Mouse (Mus musculus) limb, embryonic 13.5 days (tissue): Measurements from ENCODE around the gene 4930404N11Rik. TPM values are rescaled to one million over a fixed set of nuclear protein-coding genes. Genes with fewer than 3 reads are reported as not detected.

Experiments
- ATAC-seq: fragments of 200-750 bp; cut with Nextera tagmentation; 2 replicates; pipeline ENCODE4 v1.8.0; 2017; ENCODE audit warnings: low read depth, moderate number of reproducible peaks, moderate TSS enrichment; ENCODE audit not compliant: low FRiP score
- H3K27ac ChIP-seq: fragments of 300-500 bp; sonication (generic); 2 replicates; pipeline ENCODE4 v1.5.1; 2015; ENCODE audit warnings: inconsistent platforms, mild to moderate bottlenecking, moderate library complexity
- H3K27me3 ChIP-seq: fragments of 300-500 bp; sonication (generic); 2 replicates; pipeline ENCODE4 v1.6.1; 2015; ENCODE audit warnings: mild to moderate bottlenecking, inconsistent platforms
- H3K36me3 ChIP-seq: fragments of 300-500 bp; sonication (generic); 2 replicates; pipeline ENCODE4 v1.6.1; 2015; ENCODE audit warnings: inconsistent platforms, mild to moderate bottlenecking, moderate library complexity
- H3K4me1 ChIP-seq: fragments of 300-500 bp; sonication (generic); 2 replicates; pipeline ENCODE4 v1.6.1; 2015; ENCODE audit warnings: inconsistent platforms
- H3K4me2 ChIP-seq: fragments of 300-500 bp; sonication (generic); replicated peaks from 2 replicates; pipeline ENCODE4 v1.6.1; 2015; ENCODE audit warnings: inconsistent platforms, mild to moderate bottlenecking, moderate library complexity
- H3K4me3 ChIP-seq: fragments of 300-500 bp; sonication (generic); 2 replicates; pipeline ENCODE4 v1.5.1; 2015; ENCODE audit warnings: moderate library complexity, mild to moderate bottlenecking, inconsistent platforms
- H3K9ac ChIP-seq: fragments of 300-500 bp; sonication (generic); 2 replicates; pipeline ENCODE4 v1.6.1; 2015; ENCODE audit warnings: mild to moderate bottlenecking, inconsistent platforms
- H3K9me3 ChIP-seq: fragments of 300-500 bp; sonication (generic); 2 replicates; pipeline ENCODE4 v1.6.1; 2016; ENCODE audit warnings: inconsistent platforms
- WGBS: fragments of 180-500 bp; shearing (Covaris S2); methylation state at CpG from one replicate; pipeline ENCODE4 v1.1.7; 2015; 5-methylcytosine and 5-hydroxymethylcytosine counted together
- polyA plus RNA-seq: library from polyadenylated mRNA; unstranded; fragments of >200 nt; fragmentation: Nextera tagmentation; extraction: Ambion mirVana; gene quantifications from 2 replicates; pipeline ENCODE4 v1.2.1, GENCODE M21; 2015

4930404N11Rik gene
- polyA plus RNA-seq, 1 experiment from 2014 or later = 1.0 TPM

DNA sequence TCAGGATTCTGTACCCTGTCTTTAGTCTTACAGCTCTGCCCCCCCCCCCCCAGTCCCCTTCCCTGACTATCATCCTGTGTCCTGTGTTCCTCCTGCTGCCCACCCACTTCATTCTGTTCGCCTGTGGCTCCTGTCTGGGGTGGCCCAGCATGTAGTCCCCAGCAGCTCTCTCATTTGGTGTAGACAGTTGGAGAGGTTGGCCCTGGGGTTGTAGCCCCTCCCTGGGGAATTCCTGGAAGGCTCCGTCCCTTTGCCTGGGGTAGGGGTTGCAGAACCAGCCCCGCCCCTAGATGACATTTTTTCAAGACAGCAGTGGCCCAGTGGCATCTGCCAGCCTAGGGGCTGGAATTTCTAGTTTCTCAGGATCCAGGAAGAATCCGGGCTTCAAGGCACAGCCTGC lies 7.4 kb downstream of the 4930404N11Rik start:
- Histone ChIP-seq H3K4me2 (peak overlapping the region; percentile 97), H3K4me3 (peak overlapping the region; percentile 73), H3K27me3 (peaks cover 9% of the 10 kb centered on the region), H3K36me3 (peaks cover 21% of the 10 kb centered on the region), H3K9ac (peak overlapping the region; percentile 86), H3K9me3 (no peaks in the 10 kb centered on the region), H3K4me1 (peaks cover 38% of the 10 kb centered on the region), H3K27ac (no peak overlapping the region)
- ATAC-seq = no peak
- 35% methylated on average over 4 of the region's 4 CpGs for WGBS

DNA sequence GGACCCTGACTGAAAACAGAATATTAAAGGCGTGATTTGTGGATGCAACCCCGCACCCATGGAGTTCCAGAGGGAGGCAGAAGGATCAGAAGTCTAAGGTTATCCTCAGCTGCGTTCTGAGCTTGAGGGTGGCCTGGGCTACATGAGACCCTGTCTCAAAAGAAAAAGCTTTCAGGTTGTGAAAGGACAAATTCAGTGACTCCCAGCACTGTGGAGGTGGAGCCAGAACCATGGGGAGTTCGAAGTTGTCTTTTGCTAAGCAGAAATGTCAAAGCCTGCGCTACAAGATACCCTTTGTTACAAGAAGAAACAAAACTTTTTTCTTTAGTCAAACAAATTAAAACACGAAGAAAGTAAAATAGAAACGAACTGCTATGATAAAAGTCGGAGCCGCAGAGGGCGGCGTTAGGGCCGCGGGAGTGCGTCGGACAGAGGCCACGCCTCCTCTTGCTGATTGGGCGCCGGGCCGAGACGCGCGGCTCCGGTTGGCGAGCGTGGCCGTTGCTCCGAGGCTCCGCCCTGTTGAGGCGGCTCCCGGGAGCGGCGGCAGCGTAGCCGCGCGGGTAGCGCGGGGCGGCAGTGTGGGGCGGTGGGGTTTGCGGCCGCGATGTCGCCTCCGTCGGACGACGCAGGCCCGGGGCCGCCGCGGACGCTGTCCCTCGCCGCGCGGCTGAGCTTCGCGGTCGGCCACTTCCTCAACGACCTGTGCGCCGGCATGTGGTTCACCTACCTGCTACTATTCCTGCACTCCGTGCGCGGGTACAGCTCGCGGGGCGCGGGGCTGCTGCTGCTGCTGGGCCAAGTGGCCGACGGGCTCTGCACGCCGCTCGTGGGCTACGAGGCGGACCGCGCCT lies 8.4 kb downstream of the 4930404N11Rik start, which contains the start of gene Mfsd12:
Mfsd12 (plus strand) TSS at position 501 of the 854 bp plus-strand sequence.
- peak; percentile 85 for ATAC-seq
- Histone ChIP-seq H3K36me3 (peaks cover 14% of the 10 kb centered on the region), H3K4me1 (peaks cover 34% of the 10 kb centered on the region), H3K4me2 (peak within 1 kb of the TSS; percentile 97), H3K9me3 (no peaks in the 10 kb centered on the region), H3K27me3 (no peaks in the 10 kb centered on the region), H3K27ac (no peak within 1 kb of the TSS), H3K9ac (peak within 1 kb of the TSS; percentile 86), H3K4me3 (peak within 1 kb of the TSS; percentile 73)
- WGBS = 1% methylated on average over 79 of the region's 79 CpGs

DNA sequence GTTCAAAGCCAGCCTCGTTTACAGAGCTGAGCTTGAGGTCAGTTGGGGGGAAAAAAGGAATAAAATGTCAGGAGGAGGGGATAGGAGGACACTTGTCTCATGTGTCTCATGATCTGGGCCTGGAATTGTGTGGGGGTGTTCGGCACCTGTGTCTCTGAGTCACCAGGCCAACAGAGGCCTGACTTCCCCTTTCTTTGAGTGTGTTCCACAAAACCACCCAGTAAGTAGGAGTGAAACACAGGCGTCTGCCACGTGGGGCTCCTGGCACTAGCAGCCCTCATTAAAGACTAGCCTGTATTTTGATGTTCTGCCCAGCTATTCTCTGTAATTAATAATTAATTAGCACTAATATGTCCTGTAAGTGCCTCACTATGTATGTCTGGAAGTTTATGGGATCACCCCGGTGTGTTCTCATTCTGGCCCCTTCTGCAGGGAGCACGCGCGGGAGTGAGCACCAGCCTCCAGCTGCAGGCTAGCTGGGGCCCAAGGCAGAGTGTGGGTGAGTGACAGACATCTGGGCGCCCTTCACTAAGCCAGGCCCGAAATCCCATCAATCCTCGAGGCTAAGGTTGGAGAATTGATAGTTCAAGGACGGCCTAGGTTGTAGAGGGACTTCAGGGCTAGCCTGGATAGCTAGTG lies 9.1 kb downstream of the 4930404N11Rik start:
- peak overlapping the region; percentile 97 for H3K4me2 ChIP-seq
- H3K9ac ChIP-seq = peak overlapping the region; percentile 39; the same call in 1 of the 2 replicates
- H3K36me3 ChIP-seq = peaks cover 7% of the 10 kb centered on the region
- ATAC-seq = no peak
- peak overlapping the region; percentile 73 for H3K4me3 ChIP-seq
- peaks cover 34% of the 10 kb centered on the region for H3K4me1 ChIP-seq
- no peak overlapping the region for H3K27ac ChIP-seq
- H3K9me3 ChIP-seq = no peaks in the 10 kb centered on the region
- WGBS = 43% methylated on average over 12 of the region's 12 CpGs
- H3K27me3 ChIP-seq = no peaks in the 10 kb centered on the region

DNA sequence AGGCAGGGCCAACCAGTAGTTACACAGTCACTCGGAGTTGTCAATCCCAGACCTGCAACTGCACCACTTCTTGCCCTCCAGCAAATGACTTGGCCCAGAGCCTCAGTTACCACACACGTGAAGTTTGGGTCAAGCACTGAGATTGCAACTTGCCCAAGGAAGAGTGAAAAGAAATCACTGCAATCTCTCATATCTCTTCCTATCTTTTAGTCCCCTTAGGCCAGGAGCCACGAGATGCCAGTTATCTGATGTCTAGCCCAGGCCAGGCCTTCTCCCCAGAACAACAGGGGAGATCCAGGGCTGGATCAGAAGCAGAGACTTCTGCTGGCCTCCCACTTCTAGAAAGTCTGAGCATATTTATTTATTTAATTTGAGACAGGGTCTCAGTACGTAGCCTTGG lies 10.1 kb downstream of the 4930404N11Rik start:
- peaks cover 29% of the 10 kb centered on the region for H3K4me1 ChIP-seq
- WGBS = 67% methylated on average over 4 of the region's 4 CpGs

DNA sequence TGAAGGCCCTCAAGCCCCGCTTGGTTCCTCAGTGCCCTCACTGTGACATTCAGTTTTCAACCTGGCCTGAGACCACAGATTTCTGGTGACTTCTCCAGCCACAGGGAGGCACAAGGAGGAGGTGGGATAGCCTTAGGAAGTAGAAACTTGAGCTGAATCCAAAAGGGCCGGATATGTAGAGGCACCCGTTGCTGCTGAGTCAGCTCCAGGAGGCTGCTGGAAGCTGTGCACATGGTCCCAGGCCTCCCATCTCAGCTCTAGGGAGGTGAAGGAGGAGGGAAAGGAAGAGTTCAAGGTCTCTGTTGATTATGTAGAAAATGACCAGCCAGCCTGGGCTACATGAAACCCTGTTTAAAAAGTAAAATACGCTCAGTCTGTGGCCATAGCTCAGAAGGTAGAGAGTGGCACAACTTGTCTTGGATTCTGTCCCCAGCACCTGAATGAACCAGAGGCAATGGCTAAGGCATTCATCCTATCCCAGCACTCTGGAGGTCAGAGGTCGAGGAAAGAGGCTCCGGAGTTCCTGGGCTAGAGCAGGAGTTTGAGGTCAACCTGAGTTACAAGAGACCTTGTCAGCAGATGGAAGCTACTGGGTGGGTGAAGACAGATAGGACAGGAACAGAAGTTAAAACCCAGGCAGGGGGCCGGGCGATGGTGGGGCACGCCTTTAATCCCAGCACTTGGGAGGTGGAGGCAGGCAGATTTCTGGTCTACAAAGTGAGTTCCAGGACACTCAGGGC lies 10.7 kb downstream of the 4930404N11Rik start:
- Histone ChIP-seq H3K27me3 (no peaks in the 10 kb centered on the region), H3K9ac (peak overlapping the region; percentile 39; the same call in 1 of the 2 replicates), H3K4me2 (no peak overlapping the region), H3K9me3 (no peaks in the 10 kb centered on the region), H3K4me3 (no peak overlapping the region), H3K4me1 (peaks cover 28% of the 10 kb centered on the region), H3K36me3 (no peaks in the 10 kb centered on the region), H3K27ac (no peak overlapping the region)
- no peak for ATAC-seq
- WGBS = 73% methylated on average over 9 of the region's 9 CpGs

More for the DNA sequence above, 10.1 kb downstream of the 4930404N11Rik start:
- no peaks in the 10 kb centered on the region for H3K36me3 ChIP-seq
- H3K4me2 ChIP-seq = no peak overlapping the region
- no peaks in the 10 kb centered on the region for H3K27me3 ChIP-seq
- no peak for ATAC-seq
- H3K9ac ChIP-seq = no peak overlapping the region
- no peak overlapping the region for H3K27ac ChIP-seq
- H3K4me3 ChIP-seq = no peak overlapping the region
- H3K9me3 ChIP-seq = no peaks in the 10 kb centered on the region

DNA sequence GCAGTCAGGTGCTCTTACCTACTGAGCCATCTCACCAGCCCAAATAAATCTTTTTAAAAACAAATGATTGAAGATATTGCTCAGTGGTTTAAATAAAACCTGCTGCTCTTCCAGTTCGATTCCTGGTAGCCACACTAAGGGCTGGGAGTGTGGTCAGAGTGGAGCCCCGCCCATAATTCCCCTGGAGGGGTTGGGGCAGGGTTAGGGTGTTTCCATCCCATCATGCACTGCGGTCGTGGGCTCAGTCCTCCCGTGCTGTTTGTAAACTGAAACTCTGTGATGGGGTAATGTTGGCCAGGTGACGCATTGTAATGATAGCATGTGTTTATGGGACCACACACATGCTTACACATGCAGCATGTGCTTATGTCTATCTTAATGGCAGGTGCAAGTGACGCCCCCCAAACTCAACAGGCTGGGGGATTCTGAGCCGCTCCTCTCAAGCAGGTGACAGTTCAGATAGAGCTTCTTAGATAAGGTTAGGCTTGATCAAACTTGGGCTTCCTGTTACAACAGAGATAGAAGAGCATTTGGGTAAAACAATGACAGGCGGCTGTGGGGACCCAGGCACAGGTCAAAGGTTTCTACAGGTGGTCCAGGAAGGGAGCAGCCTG lies 13.8 kb downstream of the 4930404N11Rik start:
- H3K27ac ChIP-seq = no peak overlapping the region
- H3K4me2 ChIP-seq = no peak overlapping the region
- WGBS = 16% methylated on average over 9 of the region's 9 CpGs
- peaks cover 33% of the 10 kb centered on the region for H3K4me1 ChIP-seq
- no peak for ATAC-seq
- peaks cover 9% of the 10 kb centered on the region for H3K27me3 ChIP-seq
- H3K9ac ChIP-seq = peak overlapping the region; percentile 25; the same call in 1 of the 2 replicates
- H3K4me3 ChIP-seq = no peak overlapping the region
- peaks cover 15% of the 10 kb centered on the region for H3K36me3 ChIP-seq
- no peaks in the 10 kb centered on the region for H3K9me3 ChIP-seq

DNA sequence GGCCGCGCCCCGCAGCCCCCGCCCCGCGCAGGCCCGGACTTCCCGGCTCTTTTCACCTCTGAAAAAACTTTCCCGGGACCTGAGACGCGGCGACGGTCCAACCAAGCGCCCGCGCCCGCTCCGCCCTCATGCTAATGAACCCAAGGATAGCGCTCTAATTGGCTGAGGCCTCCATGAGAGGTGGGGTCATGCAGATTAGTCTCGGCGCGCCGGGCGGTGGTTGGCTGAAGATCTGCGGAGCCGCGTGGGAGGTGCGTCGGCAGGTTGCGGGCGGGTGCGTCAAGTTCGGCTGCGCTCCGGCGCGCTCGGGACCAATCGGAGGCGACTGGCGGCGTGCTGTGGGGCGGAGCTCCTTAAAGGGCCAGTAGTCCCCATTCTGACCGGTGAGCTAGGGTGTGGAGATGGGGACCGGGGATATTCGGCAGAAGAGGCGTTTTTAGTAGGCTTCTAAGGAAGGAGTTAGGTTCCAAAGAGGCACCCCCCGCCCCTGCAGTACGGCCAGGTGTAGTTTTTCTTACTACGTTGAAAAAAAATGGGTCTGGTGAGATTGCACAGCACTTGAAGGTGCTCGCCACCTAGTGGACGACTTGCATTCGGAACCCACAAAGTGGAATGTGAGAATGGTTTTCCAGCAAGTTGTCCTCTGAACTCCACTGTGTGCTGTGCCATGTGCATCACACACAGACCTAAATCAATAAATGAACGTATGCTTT lies 15.1 kb downstream of the 4930404N11Rik start, which contains the start of gene Hmg20b:
Hmg20b (minus strand) TSS at position 130 of the 713 bp plus-strand sequence.
- peak within 1 kb of the TSS; percentile 63 for H3K27ac ChIP-seq
- H3K36me3 ChIP-seq = peaks cover 18% of the 10 kb centered on the region
- peak; percentile 96 for ATAC-seq
- peak within 1 kb of the TSS; percentile 93 for H3K4me2 ChIP-seq
- H3K27me3 ChIP-seq = peaks cover 18% of the 10 kb centered on the region
- H3K4me1 ChIP-seq = peaks cover 36% of the 10 kb centered on the region
- peak within 1 kb of the TSS; percentile 94 for H3K9ac ChIP-seq
- H3K9me3 ChIP-seq = no peaks in the 10 kb centered on the region
- H3K4me3 ChIP-seq = peak within 1 kb of the TSS; percentile 88
- under 1% methylated on average over 54 of the region's 54 CpGs for WGBS

DNA sequence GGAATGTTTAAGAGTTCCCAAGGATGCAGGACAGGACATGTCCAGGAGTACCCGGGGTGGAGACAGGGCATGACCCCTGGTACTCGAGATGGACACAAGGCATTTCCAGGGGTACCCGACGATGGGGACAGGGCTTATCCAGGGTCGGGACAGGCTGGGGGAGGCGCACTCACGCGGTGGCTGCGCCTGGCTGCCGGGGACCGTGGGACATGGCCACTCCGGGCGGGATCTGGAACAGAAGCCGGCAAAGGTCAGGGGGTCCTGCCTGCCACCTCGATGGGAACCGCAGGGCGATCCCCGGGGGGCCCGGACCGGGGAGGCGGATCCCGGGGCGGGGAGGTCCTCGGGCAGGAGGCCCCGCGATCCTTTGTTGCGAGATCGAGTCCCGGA lies 15.7 kb downstream of the 4930404N11Rik start:
- Histone ChIP-seq H3K9me3 (no peaks in the 10 kb centered on the region), H3K4me3 (peak overlapping the region; percentile 88), H3K27me3 (peaks cover 24% of the 10 kb centered on the region), H3K4me2 (peak overlapping the region; percentile 93), H3K4me1 (peaks cover 36% of the 10 kb centered on the region), H3K9ac (peak overlapping the region; percentile 94), H3K36me3 (peaks cover 23% of the 10 kb centered on the region), H3K27ac (peak overlapping the region; percentile 63)
- peak; percentile 28 for ATAC-seq
- WGBS = under 1% methylated on average over 25 of the region's 29 CpGs

DNA sequence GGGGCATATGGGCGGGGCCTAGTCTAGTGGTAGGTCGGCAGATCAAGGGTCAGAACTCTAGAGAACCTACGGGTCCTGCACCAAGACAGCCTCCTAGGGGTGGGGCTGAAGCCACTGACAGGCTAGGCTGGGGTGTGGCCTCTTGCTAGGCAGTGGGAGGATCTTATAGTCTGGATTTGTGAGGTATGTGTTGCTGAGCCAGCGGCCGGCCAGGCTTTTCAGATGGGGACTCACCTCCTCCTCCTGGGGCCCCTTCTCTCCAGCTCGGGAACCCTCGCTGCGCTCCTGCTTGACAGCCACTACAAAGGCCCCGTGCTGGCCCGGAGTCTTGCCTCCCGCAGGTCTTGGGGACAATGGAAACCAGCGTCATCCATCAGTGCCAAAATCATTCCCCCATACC lies 16.5 kb downstream of the 4930404N11Rik start:
- peaks cover 23% of the 10 kb centered on the region for H3K36me3 ChIP-seq
- 0 out of 2 replicates have a peak overlapping the region, but pooled peaks have one; percentile 15 for H3K27ac ChIP-seq

DNA sequence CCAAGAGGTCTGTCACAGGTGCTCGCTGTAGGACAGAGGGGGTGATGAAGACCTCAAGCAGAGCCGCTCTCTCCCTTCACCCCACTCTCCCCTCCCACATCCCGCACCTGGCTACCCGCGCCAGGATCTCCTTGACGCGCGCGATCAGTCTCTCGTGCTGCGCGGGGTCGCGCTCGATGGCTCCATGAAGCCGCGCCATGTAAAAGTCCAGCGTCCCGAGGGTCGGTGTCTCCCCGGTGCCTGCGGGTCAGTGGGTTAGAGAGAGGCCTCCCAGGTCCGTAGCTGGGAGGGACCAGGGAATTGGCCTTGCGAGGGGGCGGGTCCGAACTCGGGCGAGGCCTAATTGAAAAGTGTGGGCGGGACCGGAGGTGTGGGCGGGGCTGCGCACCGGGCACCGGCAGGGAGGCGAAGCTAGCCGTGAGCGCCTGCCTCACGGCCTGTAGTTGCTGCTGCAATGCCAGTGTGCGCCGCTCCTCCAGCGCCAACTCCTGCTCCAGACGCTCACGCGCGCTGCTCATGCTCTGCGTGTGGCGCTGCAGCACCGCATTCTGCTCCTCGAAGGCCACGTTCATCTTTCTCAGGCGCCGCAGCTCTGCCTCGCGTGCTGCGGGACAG lies 19.1 kb downstream of the 4930404N11Rik start:
- WGBS = 6% methylated on average over 55 of the region's 55 CpGs
- H3K4me2 ChIP-seq = peak overlapping the region; percentile 63
- no peak for ATAC-seq
- H3K36me3 ChIP-seq = peaks cover 23% of the 10 kb centered on the region
- peak overlapping the region; percentile 37 for H3K4me3 ChIP-seq
- H3K9me3 ChIP-seq = no peaks in the 10 kb centered on the region
- H3K27ac ChIP-seq = no peak overlapping the region
- peak overlapping the region; percentile 58 for H3K9ac ChIP-seq
- peaks cover 57% of the 10 kb centered on the region for H3K27me3 ChIP-seq
- peaks cover 41% of the 10 kb centered on the region for H3K4me1 ChIP-seq

More for the DNA sequence above, 16.5 kb downstream of the 4930404N11Rik start:
- H3K4me1 ChIP-seq = peaks cover 34% of the 10 kb centered on the region
- H3K27me3 ChIP-seq = peaks cover 31% of the 10 kb centered on the region
- H3K9ac ChIP-seq = peak overlapping the region; percentile 94
- WGBS = 7% methylated on average over 12 of the region's 12 CpGs
- H3K4me2 ChIP-seq = peak overlapping the region; percentile 93
- H3K4me3 ChIP-seq = peak overlapping the region; percentile 88
- no peaks in the 10 kb centered on the region for H3K9me3 ChIP-seq
- no peak for ATAC-seq
